ENCODE assay signal across 23 mouse cellular contexts in the genomic region with DNA sequence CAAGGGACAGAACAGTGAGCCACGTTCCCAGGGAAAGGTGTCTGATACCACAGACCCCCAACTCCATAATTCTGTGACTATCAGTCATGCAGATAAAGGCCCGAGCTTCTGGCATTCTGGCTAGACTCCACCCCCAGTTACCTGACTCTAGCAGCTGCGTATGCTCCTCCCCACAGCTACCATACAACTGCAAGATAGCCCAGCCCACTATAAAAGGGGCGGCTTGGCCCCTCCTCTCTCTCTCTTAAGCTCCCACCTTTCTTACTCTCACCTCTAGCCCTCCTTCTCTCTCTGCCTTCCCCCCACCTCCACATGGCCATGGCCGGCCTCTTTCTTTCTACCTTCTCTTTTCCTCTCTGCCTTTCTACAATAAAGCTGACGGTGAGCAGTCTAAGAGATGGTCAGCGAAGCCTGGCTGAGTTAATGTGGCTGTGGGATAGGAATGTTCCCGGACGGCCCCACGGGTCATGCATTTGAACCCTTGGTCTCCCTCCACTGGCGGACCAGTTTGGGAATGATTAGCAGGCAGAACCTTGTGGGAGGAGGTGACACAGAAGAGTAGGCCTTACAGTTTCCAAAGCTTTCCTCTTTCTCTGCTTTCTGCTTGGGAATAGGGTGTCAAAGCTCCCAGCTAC. TPM values are rescaled to one million over a fixed set of nuclear protein-coding genes. Genes with fewer than 3 reads are reported as not detected.
DNase-seq lines count a peak whose midpoint lies in the region; TF ChIP-seq lines count a peak whose summit lies in the region.
"Had no signal": no experiment of that assay in that cellular context is flagged by ENCODE, and none has a peak within 500 bp of the region (broad histone marks: within the 10 kb centered on the region; RNA-seq: fewer than 3 reads in every experiment).

No protein-coding gene starts in this region.

- H3K4me1 ChIP-seq in ES-Bruce4 (ENCODE audit: control insufficient read depth, insufficient read depth, low read length) (no peaks in the 10 kb centered on the region), ES-E14 (ENCODE audit: control insufficient read depth in 2 of 2, insufficient read depth in 2 of 2, low read length in 2 of 2, poor library complexity in 1 of 2) (peaks cover 0 to 2% of the 10 kb centered on the region in 2 experiments; a peak in 1 of 4 replicates)
- H3K4me1 ChIP-seq: embryonic facial prominence, embryonic 15.5 days; hindbrain, embryonic 15.5 days; intestine, embryonic 15.5 days; limb, embryonic 12.5 days; liver, embryonic 12.5 days had no signal

- TF ChIP-seq EP300 in ES-Bruce4 (IDR thresholded peaks at IDR 0.05; ENCODE audit: insufficient read depth, low read depth, low read length): no peak

- TF ChIP-seq POLR2A in ES-Bruce4 (IDR thresholded peaks at IDR 0.05; ENCODE audit: insufficient read depth, low read length): no peak

- no peak for TF ChIP-seq CTCF in ES-Bruce4 (IDR thresholded peaks at IDR 0.05; ENCODE audit: low read depth, low read length)

- H3K9ac ChIP-seq in ES-Bruce4 (ENCODE audit: low read depth, poor library complexity, severe bottlenecking) (0 out of 2 replicates have a peak overlapping the region, but pooled peaks have one; percentile 5), ES-E14 (ENCODE audit: insufficient read depth, low read depth, low read length, poor library complexity, severe bottlenecking) (peak overlapping the region; percentile 67)
- H3K9ac ChIP-seq: embryonic facial prominence, embryonic 15.5 days; hindbrain, embryonic 15.5 days; intestine, embryonic 15.5 days; limb, embryonic 12.5 days; liver, embryonic 12.5 days had no signal

- peak; percentile 48 for DNase-seq in ES-E14 (ENCODE audit: low read depth, low spot score)
- DNase-seq in kidney, adult 8-10 months: peak; percentile 70 to 78
- DNase-seq in kidney, postnatal 14 days: peak; percentile 73
- no peak for DNase-seq in MN1 (ENCODE audit: low spot score)
- no peak for DNase-seq in left cerebral cortex, adult 9 months (ENCODE audit: low spot score in 2 of 2)
- DNase-seq in thymus, postnatal 4 days: no peak
- DNase-seq: adrenal gland, postnatal 10 days; cerebellum, postnatal 14 days; heart, postnatal 10 days; layer of hippocampus, adult 9-11 months; lung, adult 2 months; lung, postnatal 36 days; retina, postnatal 1 day; right cerebral cortex, postnatal 4 days; thymus, postnatal 14 days had no signal

- H3K36me3 ChIP-seq in ES-Bruce4 (ENCODE audit: control insufficient read depth, insufficient read depth, low read length, poor library complexity, severe bottlenecking) (peaks cover 8% of the 10 kb centered on the region), ES-E14 (ENCODE audit: control insufficient read depth, insufficient read depth, low read length, poor library complexity, severe bottlenecking) (peaks cover 4% of the 10 kb centered on the region)

- no peak overlapping the region for H3K27ac ChIP-seq in ES-Bruce4 (ENCODE audit: insufficient read depth, low read length)
- H3K27ac ChIP-seq in ES-E14 (ENCODE audit: insufficient read depth, low read depth, low read length, poor library complexity, severe bottlenecking): peak overlapping the region; percentile 18; the same call in 1 of the 2 replicates
- H3K27ac ChIP-seq: embryonic facial prominence, embryonic 15.5 days; hindbrain, embryonic 15.5 days; intestine, embryonic 15.5 days; left cerebral cortex, adult 2 months; limb, embryonic 12.5 days; liver, embryonic 12.5 days; stomach, postnatal 0 days had no signal

- H3K9me3 ChIP-seq in ES-Bruce4 (replicated peaks; ENCODE audit: control insufficient read depth, insufficient read depth, low read length, poor library complexity, severe bottlenecking) (no peaks in the 10 kb centered on the region), ES-E14 (ENCODE audit: control insufficient read depth, insufficient read depth, low read depth, low read length) (no peaks in the 10 kb centered on the region)
- H3K9me3 ChIP-seq: embryonic facial prominence, embryonic 15.5 days; hindbrain, embryonic 15.5 days; intestine, embryonic 15.5 days; limb, embryonic 12.5 days; liver, embryonic 12.5 days had no signal

- no peaks in the 10 kb centered on the region for H3K27me3 ChIP-seq in ES-Bruce4 (ENCODE audit: control insufficient read depth, insufficient read depth, low read length, poor library complexity, severe bottlenecking)
- H3K27me3 ChIP-seq: embryonic facial prominence, embryonic 15.5 days; hindbrain, embryonic 15.5 days; intestine, embryonic 15.5 days; limb, embryonic 12.5 days; liver, embryonic 12.5 days had no signal

- H3K4me3 ChIP-seq in ES-Bruce4 (ENCODE audit: low read depth, low read length) (peak overlapping the region; percentile 37), ES-E14 (ENCODE audit: insufficient read depth in 1 of 2, low read depth in 1 of 2, low read length in 2 of 2, poor library complexity in 1 of 2, severe bottlenecking in 1 of 2) (peak overlapping the region; percentile 55 to 61)
- H3K4me3 ChIP-seq: embryonic facial prominence, embryonic 15.5 days; hindbrain, embryonic 15.5 days; intestine, embryonic 15.5 days; left cerebral cortex, adult 2 months; limb, embryonic 12.5 days; liver, embryonic 12.5 days had no signal

- in situ Hi-C loops in ES-E14 (cut with MboI; ENCODE audit: low sequenced_read_pairs in 2 of 2, unreplicated experiment in 2 of 2): no loop called here

TF ChIP-seq in ES-E14, 5 proteins besides CTCF, POLR2A, EP300 and RAD21:
- TF ChIP-seq ZC3H11A (IDR thresholded peaks at IDR 0.05; ENCODE audit: borderline replicate concordance, low read depth, low read length) (no peak), ZNF384 (IDR thresholded peaks at IDR 0.05; ENCODE audit: low read depth, low read length) (no peak), HCFC1 (IDR thresholded peaks at IDR 0.05; ENCODE audit: borderline replicate concordance, insufficient read depth, low read length) (no peak), CHD2 (IDR thresholded peaks at IDR 0.05; ENCODE audit: low read depth, low read length) (no peak), MAFK (IDR thresholded peaks at IDR 0.05; ENCODE audit: insufficient read depth, low read depth, low read length) (no peak)

RNA-seq across cellular contexts. Expression of gene Eqtn, which starts 12.7 kb away (rescaled TPM):
- not detected in 2 replicates for polyA plus RNA-seq in ES-Bruce4 (2011; ENCODE audit: insufficient read depth, insufficient read length, low read depth, missing spikeins)
- 0.21 and 0.36 TPM in 2 replicates for total RNA-seq in ES-E14 (2012; rRNA removed)
- total RNA-seq: adrenal gland, postnatal 10 days; heart, postnatal 10 days had no signal
- polyA plus RNA-seq: embryonic facial prominence, embryonic 15.5 days; intestine, embryonic 15.5 days; limb, embryonic 12.5 days; liver, embryonic 12.5 days; lung, adult 2 months had no signal

RNA-seq across cellular contexts. Expression of gene Mysm1, which starts 37.6 kb away (rescaled TPM):
- 41.4 and 41.9 TPM in 2 replicates for polyA plus RNA-seq in ES-Bruce4 (2011; ENCODE audit: insufficient read depth, insufficient read length, low read depth, missing spikeins)
- 34.0 and 36.5 TPM in 2 replicates for total RNA-seq in ES-E14 (2012; rRNA removed)

Comparison
In these comparisons a context has a peak if more than half of its experiments do, and no peak if none do; other contexts are left out.
1. DNase-seq: peak in ES-E14 (single experiment), kidney, adult 8-10 months (2 of 2) and kidney, postnatal 14 days (single experiment); none in MN1 (single experiment), left cerebral cortex, adult 9 months (0 of 2) and thymus, postnatal 4 days (single experiment).